Comparison of ENCODE assay signal across 8 mouse cellular contexts in the genomic region with DNA sequence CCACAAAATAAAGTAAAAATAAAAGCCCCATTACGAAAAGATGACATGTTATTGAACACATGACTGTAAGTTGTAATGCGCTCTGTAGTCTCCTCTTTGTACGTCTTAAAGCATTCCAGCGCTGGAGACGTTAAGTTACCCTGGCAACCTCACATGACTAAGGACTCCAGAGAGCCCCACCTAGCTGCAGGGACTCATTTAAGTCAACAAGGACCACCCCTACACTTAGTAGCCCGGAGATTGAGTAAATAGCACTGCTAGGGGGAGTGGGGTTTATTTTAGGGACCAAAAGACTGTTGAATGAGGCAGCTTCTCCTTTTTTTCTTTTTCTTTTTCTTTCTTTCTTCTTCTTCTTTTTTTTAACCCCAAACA.
DNase-seq lines count a peak whose midpoint lies in the region; ATAC-seq and TF ChIP-seq lines count a peak whose summit lies in the region.

No protein-coding gene starts in this region.

- DNase-seq in layer of hippocampus, adult 9-11 months = peak; percentile 24
- no peak for DNase-seq in layer of hippocampus, adult 11-12 months (ENCODE audit: low spot score)
- DNase-seq in liver, embryonic 14.5 days (ENCODE audit: low read depth in 3 of 3, low spot score in 3 of 3) = no peak
- DNase-seq in gastrocnemius, postnatal 14 days = no peak
- no peak for DNase-seq in testis, postnatal 10 days (ENCODE audit: low spot score)

- WGBS in heart, embryonic 16.5 days = 12% methylated on average over 6 of the region's 6 CpGs
- 10% methylated on average over 6 of the region's 6 CpGs for WGBS in liver, embryonic 14.5 days (ENCODE audit: insufficient replicate concordance)
- 5% methylated on average over 6 of the region's 6 CpGs for WGBS in stomach, embryonic 14.5 days

- H3K9ac ChIP-seq in heart, embryonic 16.5 days (ENCODE audit: low read length) = peak overlapping the region; percentile 54; the same call in 1 of the 2 replicates
- H3K9ac ChIP-seq in liver, embryonic 14.5 days (replicated peaks) = no peak overlapping the region
- H3K9ac ChIP-seq in stomach, embryonic 14.5 days (replicated peaks; ENCODE audit: low read depth, low read length) = no peak overlapping the region

- peak overlapping the region; percentile 55 for H3K4me2 ChIP-seq in heart, embryonic 16.5 days (ENCODE audit: low read depth, low read length)
- peak overlapping the region; percentile 43; the same call in 1 of the 2 replicates for H3K4me2 ChIP-seq in liver, embryonic 14.5 days (ENCODE audit: low read depth)
- H3K4me2 ChIP-seq in stomach, embryonic 14.5 days (replicated peaks; ENCODE audit: low read depth, low read length) = peak overlapping the region; percentile 48

- H3K4me1 ChIP-seq in heart, embryonic 16.5 days (ENCODE audit: control insufficient read depth, insufficient read depth, low read length) = peaks cover 22% of the 10 kb centered on the region
- peaks cover 0 to 10% of the 10 kb centered on the region in 2 experiments; a peak in 3 of 4 replicates for H3K4me1 ChIP-seq in liver, embryonic 14.5 days (replicated peaks; ENCODE audit: control insufficient read depth in 2 of 2, insufficient read depth in 2 of 2, low read length in 1 of 2)
- H3K4me1 ChIP-seq in stomach, embryonic 14.5 days (ENCODE audit: control insufficient read depth, insufficient read depth, low read length) = peaks cover 44% of the 10 kb centered on the region

- H3K27me3 ChIP-seq in heart, embryonic 16.5 days (ENCODE audit: control insufficient read depth, insufficient read depth, low read length) = no peaks in the 10 kb centered on the region
- H3K27me3 ChIP-seq in liver, embryonic 14.5 days (ENCODE audit: control insufficient read depth, insufficient read depth, low read length) = peaks cover 19% of the 10 kb centered on the region
- no peaks in the 10 kb centered on the region for H3K27me3 ChIP-seq in stomach, embryonic 14.5 days (ENCODE audit: control insufficient read depth, insufficient read depth, low read length)

- peak; percentile 59 for ATAC-seq in common myeloid progenitor, adult 5-6 weeks (replicated peaks; ENCODE audit: low read depth, poor library complexity, severe bottlenecking)
- ATAC-seq in heart, embryonic 16.5 days (replicated peaks; ENCODE audit: extremely low read depth, insufficient read depth, low FRiP score) = no peak
- peak; percentile 57; the same call in 1 of the 2 replicates for ATAC-seq in liver, embryonic 14.5 days (ENCODE audit: insufficient read depth)
- ATAC-seq in stomach, embryonic 14.5 days (ENCODE audit: insufficient number of reproducible peaks, insufficient read depth, low FRiP score, low read depth) = peak; percentile 68

- no peaks in the 10 kb centered on the region for H3K36me3 ChIP-seq in heart, embryonic 16.5 days (ENCODE audit: control insufficient read depth, insufficient read depth)
- no peaks in the 10 kb centered on the region for H3K36me3 ChIP-seq in liver, embryonic 14.5 days (replicated peaks; ENCODE audit: control insufficient read depth, insufficient read depth, low read depth)
- H3K36me3 ChIP-seq in stomach, embryonic 14.5 days (ENCODE audit: control insufficient read depth, insufficient read depth, low read length) = no peaks in the 10 kb centered on the region

- H3K9me3 ChIP-seq in heart, embryonic 16.5 days (replicated peaks; ENCODE audit: control insufficient read depth, low read length) = no peaks in the 10 kb centered on the region
- H3K9me3 ChIP-seq in liver, embryonic 14.5 days (ENCODE audit: control insufficient read depth, low read length) = no peaks in the 10 kb centered on the region
- no peaks in the 10 kb centered on the region for H3K9me3 ChIP-seq in stomach, embryonic 14.5 days (ENCODE audit: control insufficient read depth, low read depth, low read length)

- peak overlapping the region; percentile 34 for H3K4me3 ChIP-seq in heart, embryonic 16.5 days (ENCODE audit: low read length)
- no peak overlapping the region for H3K4me3 ChIP-seq in liver, embryonic 14.5 days (ENCODE audit: insufficient read depth in 1 of 2, low read depth in 2 of 2, low read length in 2 of 2)
- H3K4me3 ChIP-seq in stomach, embryonic 14.5 days (ENCODE audit: low read depth, low read length) = peak overlapping the region; percentile 1

- peak overlapping the region; percentile 80 for H3K27ac ChIP-seq in heart, embryonic 16.5 days (ENCODE audit: low read length)
- no peak overlapping the region for H3K27ac ChIP-seq in liver, embryonic 14.5 days
- peak overlapping the region; percentile 88 for H3K27ac ChIP-seq in stomach, embryonic 14.5 days (ENCODE audit: low read length)

- no peak for TF ChIP-seq EP300 in liver, embryonic 14.5 days (IDR thresholded peaks at IDR 0.05; ENCODE audit: low read depth)

- no peak for TF ChIP-seq CTCF in liver, embryonic 14.5 days (IDR thresholded peaks at IDR 0.05; ENCODE audit: low read depth)

- intact Hi-C loops in gastrocnemius, postnatal 14 days (cut with DNase I; ENCODE audit: low total_unique reads) = no loop called here

Comparison
In these comparisons a context has a peak if more than half of its experiments do, and no peak if none do; other contexts are left out.
1. H3K4me3 ChIP-seq: peak in heart, embryonic 16.5 days (single experiment) and stomach, embryonic 14.5 days (single experiment); none in liver, embryonic 14.5 days (0 of 2).
2. Peak in every context shown above with its lines, with median percentiles within 50 percentile points of each other: H3K4me2 ChIP-seq.